Mouse (Mus musculus): ENCODE results near the gene Slc19a1. TPM values are rescaled to one million over a fixed set of nuclear protein-coding genes. Genes with fewer than 3 reads are reported as not detected.

The Slc19a1 gene
- total RNA-seq (2021), result 10 to 100 TPM; 24.3 to 25.5 TPM
- long read RNA-seq, experiment 1, transcript Slc19a1-201 (6 exons, 2,347 nt), result major isoform, 12 of 21 reads
- long read RNA-seq, experiment 1, partial matches to known transcripts, result 0 of 21 reads
- long read RNA-seq, experiment 1, other reads (novel, unspliced or antisense), result 6 of 21 reads
- long read RNA-seq, experiment 2, transcript Slc19a1-209 (6 exons, 2,309 nt), result minor isoform, 9 of 25 reads
- long read RNA-seq, experiment 2, transcript Slc19a1-201 (6 exons, 2,347 nt), result major isoform, 10 of 25 reads
- long read RNA-seq, experiment 2, partial matches to known transcripts, result 4 of 25 reads
- long read RNA-seq, experiment 2, other reads (novel, unspliced or antisense), result 1 of 25 reads

DNA sequence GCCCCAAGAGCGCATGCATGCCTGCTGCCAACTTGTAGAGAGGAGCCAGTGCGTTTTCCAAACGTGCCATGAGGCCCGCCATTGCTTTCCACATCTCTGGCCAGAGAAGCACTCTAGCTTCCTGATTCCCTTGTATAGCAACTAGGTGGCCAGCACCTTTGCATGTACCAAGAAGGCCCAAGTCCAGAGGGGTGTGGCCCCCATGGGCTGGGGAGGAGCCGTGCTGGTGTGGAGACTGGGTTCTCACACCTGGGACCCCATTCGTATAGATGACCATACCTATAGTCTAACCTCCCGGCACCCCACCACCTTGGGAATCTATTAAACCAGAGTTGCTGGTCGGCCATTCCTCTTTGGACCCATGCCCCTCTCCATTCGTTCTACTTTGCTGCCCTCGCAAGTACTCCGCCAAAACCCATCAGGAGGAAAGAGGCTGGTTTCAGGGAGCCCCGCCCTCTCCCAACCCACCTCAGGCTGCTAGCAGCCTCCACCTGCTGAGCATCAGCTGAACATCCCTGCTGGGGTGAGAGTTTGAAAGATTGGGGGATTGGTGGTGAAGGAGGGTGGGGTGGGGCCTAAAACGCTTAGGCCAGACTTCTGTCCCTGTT, at the start of gene Slc19a1:
Gene Slc19a1, plus strand, starts transcription at position 474 of the 608 bp plus-strand sequence.
- no peak for DNase-seq (ENCODE audit: low spot score in 2 of 2)

DNA sequence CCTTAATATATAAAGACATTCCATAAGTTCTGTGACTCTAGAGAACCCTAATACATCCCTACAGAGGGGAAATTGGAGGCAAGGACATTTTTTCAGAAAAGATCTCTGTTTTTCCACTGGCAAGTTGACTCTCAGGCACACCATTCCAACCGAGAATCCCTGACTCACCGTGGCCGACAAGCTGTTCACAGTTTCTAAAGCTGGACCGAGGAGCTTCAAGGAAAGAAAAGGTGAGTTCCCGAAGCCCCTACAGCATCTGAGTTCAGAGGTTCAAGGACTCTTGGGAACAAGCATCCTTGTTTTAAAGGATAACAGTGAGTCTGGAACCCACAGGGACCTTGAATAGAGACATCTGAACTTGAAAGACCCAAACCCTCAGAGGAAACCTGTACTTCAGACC, 43.5 kb upstream of the Slc19a1 start:
- no peak for DNase-seq (ENCODE audit: low spot score in 2 of 2)

- no peak for DNase-seq (ENCODE audit: low spot score in 2 of 2)
Measured at GRCm38 (mm10) chr10:76992456-76992855, 39.6 kb upstream of the Slc19a1 start.

DNA sequence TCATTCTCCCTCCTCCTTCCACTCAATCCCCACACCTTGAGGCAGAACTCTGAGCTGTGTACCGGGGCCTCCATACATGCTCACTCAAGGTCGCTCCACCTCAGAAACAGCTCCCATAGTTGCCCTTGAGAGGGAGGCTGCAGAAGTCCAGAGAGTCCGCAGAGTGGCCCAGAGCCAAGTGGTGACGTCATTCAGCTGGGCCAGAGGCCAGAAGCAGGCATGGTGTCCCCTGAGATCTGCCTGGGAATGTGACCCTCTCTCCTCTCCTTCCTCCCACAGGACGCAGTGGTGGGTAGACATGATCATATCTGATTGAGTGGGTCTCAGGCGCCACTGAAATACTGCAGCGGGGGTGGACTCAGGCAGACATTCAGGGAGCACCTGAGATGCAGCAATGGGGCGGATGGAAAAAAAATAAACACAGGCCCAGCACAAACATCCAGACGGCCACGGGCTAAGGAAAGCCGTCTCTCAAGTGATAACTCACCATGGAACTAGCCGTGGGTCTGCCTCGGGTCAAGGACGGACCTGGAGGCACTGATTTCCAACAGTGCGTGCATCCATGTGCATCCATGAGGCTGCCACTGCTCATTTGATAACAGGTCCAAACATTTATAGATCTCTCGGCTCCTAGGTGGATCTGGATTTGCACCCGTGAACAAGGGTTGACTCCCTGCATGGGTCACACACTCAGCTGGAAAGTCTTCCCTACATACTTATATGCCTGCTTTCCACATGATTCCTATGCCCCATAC, 34.1 kb upstream of the Slc19a1 start:
- DNase-seq (ENCODE audit: low spot score in 2 of 2), result peak in 1 of 2 experiments; percentile 10

GRCm38 (mm10) chr10:77004936-77005335, 27.1 kb upstream of the Slc19a1 start:
- DNase-seq (ENCODE audit: low spot score in 2 of 2), result no peak

GRCm38 (mm10) chr10:77007433-77008108, 24.5 kb upstream of the Slc19a1 start:
- no peak for DNase-seq (ENCODE audit: low spot score in 2 of 2)

GRCm38 (mm10) chr10:77008109-77008561, 23.9 kb upstream of the Slc19a1 start:
- peak; percentile 60 to 74 for DNase-seq (ENCODE audit: low spot score in 2 of 2)

GRCm38 (mm10) chr10:77008698-77009097, 23.3 kb upstream of the Slc19a1 start:
- DNase-seq (ENCODE audit: low spot score in 2 of 2), result peak; percentile 13 to 16

DNA sequence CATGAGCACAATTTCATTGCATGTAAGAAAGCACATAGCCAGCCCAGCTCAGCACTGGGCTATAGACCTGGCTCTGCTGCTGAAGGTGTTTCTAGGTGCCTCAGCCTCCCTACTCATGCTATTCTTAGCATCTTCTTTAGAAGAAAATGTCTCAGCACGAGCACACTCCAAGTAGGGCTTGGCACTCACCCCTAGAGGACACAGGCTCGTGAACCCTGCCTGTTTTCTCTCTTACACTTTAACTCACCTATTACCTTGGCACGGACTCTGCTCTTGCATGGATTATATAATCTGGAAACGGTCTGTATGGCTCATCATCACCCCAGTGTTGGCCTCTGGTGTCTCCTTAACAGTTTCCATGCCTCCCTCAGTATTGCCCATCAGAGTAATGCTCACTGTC, 20.4 kb upstream of the Slc19a1 start:
- DNase-seq (ENCODE audit: low spot score in 2 of 2), result no peak

- no peak for DNase-seq (ENCODE audit: low spot score in 2 of 2)
Measured at GRCm38 (mm10) chr10:77016080-77016479, 16.0 kb upstream of the Slc19a1 start.

DNA sequence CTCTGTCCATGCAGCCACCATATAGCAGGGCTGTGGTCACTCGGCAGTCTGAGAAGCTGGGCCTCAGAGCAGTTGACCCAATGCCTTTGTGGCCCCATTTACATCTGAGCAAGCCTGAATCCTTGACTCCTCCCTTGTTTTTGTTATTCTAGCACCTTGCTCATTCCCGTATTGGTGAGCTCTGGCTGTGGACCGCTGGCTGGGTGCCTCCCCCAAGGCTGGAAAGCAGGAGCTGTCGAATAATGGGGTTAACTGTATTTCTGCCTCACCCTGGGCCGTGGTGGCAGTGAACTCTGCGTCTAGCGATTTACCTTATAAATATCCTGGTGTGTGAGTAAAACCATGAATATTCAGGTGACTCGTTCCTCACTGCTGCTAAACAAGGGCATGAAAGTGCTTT, 15.5 kb upstream of the Slc19a1 start:
- DNase-seq (ENCODE audit: low spot score in 2 of 2), result no peak

DNA sequence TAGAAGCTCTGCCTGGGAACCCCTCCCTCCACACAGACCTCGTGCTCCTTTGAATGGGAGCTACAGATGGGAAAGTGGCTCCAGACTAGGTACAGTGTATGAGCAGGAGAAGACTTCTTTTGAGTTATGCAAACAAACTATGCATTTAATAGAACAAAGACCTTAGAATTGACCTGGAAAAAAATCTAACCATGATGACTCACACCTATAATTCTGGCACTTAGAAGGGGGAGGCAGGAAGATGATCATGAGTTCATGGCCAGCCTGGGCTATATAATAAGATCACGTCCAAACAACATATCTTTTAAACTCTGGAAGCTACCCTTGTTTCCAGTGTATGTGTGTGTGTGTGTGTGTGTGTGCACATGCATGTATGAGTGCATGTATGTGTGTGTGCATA, 15.0 kb upstream of the Slc19a1 start:
- no peak for DNase-seq (ENCODE audit: low spot score in 2 of 2)

GRCm38 (mm10) chr10:77017662-77018061, 14.4 kb upstream of the Slc19a1 start:
- DNase-seq (ENCODE audit: low spot score in 2 of 2), result no peak

DNA sequence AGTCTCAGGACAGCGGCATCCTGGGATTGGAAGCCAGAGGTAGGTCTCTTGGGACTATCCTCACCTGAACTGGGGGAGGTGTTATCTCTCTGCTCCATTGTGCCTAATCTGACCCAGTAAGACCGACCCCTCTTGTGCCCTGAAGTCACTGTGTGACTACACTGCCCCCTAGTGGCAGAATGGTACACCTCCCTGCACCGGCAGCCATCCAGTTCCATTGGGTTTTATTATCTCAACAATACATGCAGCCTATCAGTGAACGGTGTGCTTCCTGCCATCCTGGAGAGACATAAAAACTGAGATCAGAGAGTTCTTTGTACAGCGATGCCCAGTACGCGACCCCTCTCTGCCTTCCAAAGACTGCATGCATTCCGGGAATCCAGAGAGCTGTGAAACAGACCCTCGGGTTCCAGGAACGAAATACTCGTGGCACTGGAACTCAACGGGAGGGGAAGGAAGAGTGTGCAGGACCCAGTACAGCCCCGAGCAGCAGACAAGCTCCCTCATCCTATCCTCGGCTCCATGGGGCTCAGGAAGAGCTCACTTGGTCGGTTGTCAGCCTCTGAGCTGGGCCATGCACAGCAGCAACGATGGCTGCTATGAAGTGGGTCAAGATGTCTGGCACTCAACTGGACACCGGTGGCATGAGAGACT, 10.5 kb upstream of the Slc19a1 start:
- peak; percentile 84 to 89 for DNase-seq (ENCODE audit: low spot score in 2 of 2)

DNA sequence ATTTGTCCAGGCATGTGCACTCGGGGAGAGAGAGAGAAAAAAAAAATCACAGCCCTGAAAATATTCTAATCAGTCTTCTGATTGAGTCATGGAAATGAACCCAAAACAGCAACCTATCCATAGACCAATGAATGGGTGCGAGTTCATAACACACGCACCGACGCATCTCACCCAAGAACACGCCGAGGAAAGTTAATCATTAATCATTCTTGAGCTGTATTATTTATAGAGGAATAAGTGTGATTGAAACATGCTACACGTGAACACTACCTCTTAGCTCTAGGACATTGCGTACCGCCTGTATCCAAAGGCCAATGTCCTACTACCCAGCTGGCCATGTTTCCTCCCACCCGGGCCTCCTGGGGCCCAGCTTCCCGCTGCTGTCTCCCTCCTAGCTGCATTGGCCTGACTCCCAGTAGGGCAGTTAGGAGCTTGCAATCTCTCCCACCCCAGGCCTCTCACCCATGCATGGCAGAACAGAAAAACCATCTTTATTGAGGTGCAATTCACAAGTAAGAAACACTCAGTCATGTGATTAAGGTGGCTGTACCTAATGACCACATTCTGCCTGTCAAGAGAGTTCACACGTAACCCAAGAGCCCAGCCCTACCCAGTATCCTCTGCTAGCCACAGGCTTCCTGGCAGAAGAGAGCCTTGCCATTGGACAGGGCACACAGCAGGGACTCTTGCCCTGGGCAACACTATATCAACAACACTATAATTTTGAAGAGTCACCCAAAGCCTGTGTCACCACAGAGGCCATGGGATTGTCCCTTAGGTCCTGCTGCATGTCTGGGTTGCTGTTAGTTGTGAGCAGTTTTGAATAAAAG, 9.5 kb upstream of the Slc19a1 start:
- DNase-seq (ENCODE audit: low spot score in 2 of 2), result no peak

GRCm38 (mm10) chr10:77024231-77024630, 7.8 kb upstream of the Slc19a1 start:
- DNase-seq (ENCODE audit: low spot score in 2 of 2), result no peak

DNA sequence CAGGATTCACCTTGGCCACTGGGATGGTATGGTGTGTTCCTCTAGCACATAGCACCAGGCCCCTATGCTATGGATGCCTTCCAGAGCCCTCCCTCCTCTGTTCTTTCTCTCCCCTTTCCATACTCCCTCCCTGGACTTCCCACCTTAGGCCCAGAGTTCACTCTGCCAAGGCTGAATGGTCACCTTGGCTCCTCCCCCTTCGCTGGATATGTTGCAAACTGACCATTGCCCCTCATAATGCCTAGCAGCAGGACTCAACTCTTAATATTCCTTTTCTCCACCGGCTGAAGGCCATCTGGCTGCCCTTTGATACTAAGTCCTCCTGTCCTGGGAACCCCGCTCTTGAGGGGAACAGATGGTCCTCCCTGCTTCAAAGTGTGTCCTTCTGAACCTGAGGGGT, 5.1 kb upstream of the Slc19a1 start:
- no peak for DNase-seq (ENCODE audit: low spot score in 2 of 2)

DNA sequence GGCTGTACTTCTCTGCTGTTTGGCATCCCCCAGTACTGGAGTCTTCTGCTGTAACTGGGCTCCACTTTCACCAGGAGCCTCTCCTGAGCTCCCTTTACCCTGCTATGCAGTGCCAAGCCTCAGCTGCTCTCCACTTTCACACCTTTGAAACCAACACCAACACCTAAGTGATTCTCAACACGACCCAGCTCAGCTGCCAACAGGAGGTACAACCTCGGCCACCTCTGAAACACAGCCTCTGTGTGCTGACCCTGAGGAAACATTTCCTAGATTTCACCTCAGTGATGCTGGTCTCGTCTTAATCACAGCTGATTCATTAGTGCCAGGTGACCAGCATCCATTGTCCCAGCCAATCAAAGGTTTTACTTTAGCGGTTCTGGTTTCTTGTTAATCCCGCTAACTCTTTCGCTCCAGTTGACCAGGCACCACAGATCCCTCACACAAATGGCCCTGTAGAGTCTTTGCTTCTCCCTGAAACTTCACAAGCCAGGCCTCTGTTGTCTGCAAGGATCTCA, 3.2 kb upstream of the Slc19a1 start:
- DNase-seq (ENCODE audit: low spot score in 2 of 2), result no peak

GRCm38 (mm10) chr10:77029761-77030160, 2.3 kb upstream of the Slc19a1 start:
- DNase-seq (ENCODE audit: low spot score in 2 of 2), result no peak

GRCm38 (mm10) chr10:77030666-77031065, 1.4 kb upstream of the Slc19a1 start:
- DNase-seq (ENCODE audit: low spot score in 2 of 2), result no peak

All from layer of hippocampus, postnatal 14 days (tissue).